25 mouse cellular contexts compared by ENCODE assay signal in genomic region chr17:34240366-34240765, GRCm38 (mm10). TPM values are rescaled to one million over a fixed set of nuclear protein-coding genes. Genes with fewer than 3 reads are reported as not detected.
A peak's percentile ranks its signal among the peaks of the same experiment; 100 is the strongest.
DNase-seq lines count a peak whose midpoint lies in the region; TF ChIP-seq lines count a peak whose summit lies in the region.
"Had no signal": no experiment of that assay in that cellular context is flagged by ENCODE, and none has a peak within 500 bp of the region (broad histone marks: within the 10 kb centered on the region; RNA-seq: fewer than 3 reads in every experiment).

No protein-coding gene starts in this region.

- DNase-seq in heart, adult 11 months: peak; percentile 82
- no peak for DNase-seq in heart, embryonic 10.5 days (ENCODE audit: low spot score)
- DNase-seq in lung, adult 2 months: no peak
- DNase-seq in lung, adult 18-20 months: no peak
- DNase-seq in thymus, adult 2 months: no peak
- no peak for DNase-seq in thymus, postnatal 25 days
- no peak for DNase-seq in right cerebral cortex, postnatal 14 days
- DNase-seq: adrenal gland, adult 8-10 months; cerebellum, adult 9-11 months; gastrocnemius, postnatal 10 days; heart, postnatal 4 days; kidney, postnatal 25 days; retina, postnatal 1 day had no signal

- TF ChIP-seq POLR2A in lung, adult 2 months (IDR thresholded peaks at IDR 0.05; ENCODE audit: borderline replicate concordance, extremely low read depth, low read depth, low read length): no peak
- TF ChIP-seq POLR2A in thymus, adult 2 months (IDR thresholded peaks at IDR 0.05; ENCODE audit: control insufficient read depth, extremely low read depth, insufficient read depth, low read length, poor library complexity): no peak

- H3K27me3 ChIP-seq in heart, embryonic 10.5 days (ENCODE audit: insufficient read depth, poor library complexity, severe bottlenecking): no peaks in the 10 kb centered on the region
- no peaks in the 10 kb centered on the region for H3K27me3 ChIP-seq in thymus, adult 2 months (ENCODE audit: control insufficient read depth, insufficient read depth, low read length)
- H3K27me3 ChIP-seq: embryonic facial prominence, embryonic 15.5 days; forebrain, embryonic 15.5 days; hindbrain, embryonic 15.5 days; neural tube, embryonic 13.5 days had no signal

- no peak overlapping the region for H3K4me3 ChIP-seq in heart, embryonic 10.5 days
- H3K4me3 ChIP-seq in lung, adult 2 months (replicated peaks; ENCODE audit: extremely low read depth, low read depth, low read length): peak overlapping the region; percentile 54
- no peak overlapping the region for H3K4me3 ChIP-seq in thymus, adult 2 months (ENCODE audit: control insufficient read depth, insufficient read depth, low read length)
- H3K4me3 ChIP-seq in macrophage (ENCODE audit: inconsistent target): no peak overlapping the region
- H3K4me3 ChIP-seq: embryonic facial prominence, embryonic 15.5 days; forebrain, embryonic 15.5 days; hindbrain, embryonic 15.5 days; layer of hippocampus, adult 2 months; limb, embryonic 10.5 days; myocyte; neural tube, embryonic 13.5 days had no signal

- H3K4me1 ChIP-seq in heart, embryonic 10.5 days: no peaks in the 10 kb centered on the region
- H3K4me1 ChIP-seq in lung, adult 2 months (ENCODE audit: control insufficient read depth, insufficient read depth, low read length): peaks cover 6% of the 10 kb centered on the region; the same call in 1 of the 2 replicates
- peaks cover 12% of the 10 kb centered on the region for H3K4me1 ChIP-seq in thymus, adult 2 months (replicated peaks; ENCODE audit: control insufficient read depth, insufficient read depth, low read length)
- H3K4me1 ChIP-seq: embryonic facial prominence, embryonic 15.5 days; forebrain, embryonic 15.5 days; hindbrain, embryonic 15.5 days; limb, embryonic 10.5 days; neural tube, embryonic 13.5 days had no signal

- H3K27ac ChIP-seq in heart, embryonic 10.5 days: no peak overlapping the region
- H3K27ac ChIP-seq in thymus, adult 2 months (ENCODE audit: control insufficient read depth, insufficient read depth, low read length): 0 out of 2 replicates have a peak overlapping the region, but pooled peaks have one; percentile 83
- peak overlapping the region; percentile 78 for H3K27ac ChIP-seq in macrophage
- H3K27ac ChIP-seq: embryonic facial prominence, embryonic 15.5 days; forebrain, embryonic 15.5 days; hindbrain, embryonic 15.5 days; layer of hippocampus, adult 2 months; limb, embryonic 10.5 days; liver, embryonic 14.5 days; neural tube, embryonic 13.5 days had no signal

- H3K36me3 ChIP-seq in heart, embryonic 10.5 days: no peaks in the 10 kb centered on the region
- no peaks in the 10 kb centered on the region for H3K36me3 ChIP-seq in thymus, adult 2 months (ENCODE audit: control insufficient read depth, insufficient read depth, low read length)
- H3K36me3 ChIP-seq in macrophage (ENCODE audit: inconsistent target): no peaks in the 10 kb centered on the region
- H3K36me3 ChIP-seq: embryonic facial prominence, embryonic 15.5 days; forebrain, embryonic 15.5 days; hindbrain, embryonic 15.5 days; limb, embryonic 10.5 days; neural tube, embryonic 13.5 days had no signal

- 71% methylated on average over 3 of the region's 3 CpGs for WGBS in heart, embryonic 10.5 days
- WGBS in lung, adult 2 months: 45% methylated on average over 3 of the region's 3 CpGs
- 25% methylated on average over 3 of the region's 3 CpGs for WGBS in thymus, adult 2 months
- 9% methylated on average over 2 of the region's 3 CpGs for WGBS in macrophage (ENCODE audit: missing documents)

- H3K9me3 ChIP-seq in heart, embryonic 10.5 days: no peaks in the 10 kb centered on the region
- H3K9me3 ChIP-seq: embryonic facial prominence, embryonic 15.5 days; forebrain, embryonic 15.5 days; limb, embryonic 10.5 days; neural tube, embryonic 13.5 days had no signal

- H3K79me2 ChIP-seq in macrophage (ENCODE audit: inconsistent target): no peaks in the 10 kb centered on the region

- no peak for TF ChIP-seq CTCF in lung, adult 2 months (IDR thresholded peaks at IDR 0.05; ENCODE audit: insufficient read depth, low read length)
- TF ChIP-seq CTCF in thymus, adult 2 months (IDR thresholded peaks at IDR 0.05; ENCODE audit: borderline replicate concordance, control insufficient read depth, extremely low read depth, insufficient read depth, low read length, poor library complexity): no peak

RNA-seq across cellular contexts. Expression of gene H2-Ob, which starts 1.7 kb away (rescaled TPM):
- polyA plus RNA-seq in heart, embryonic 10.5 days (2016; fragmentation: Nextera tagmentation; extraction: Ambion mirVana): not detected in 2 replicates
- 18.8 and 34.6 TPM in 2 replicates for polyA plus RNA-seq in lung, adult 2 months (2012; rRNA removed)
- polyA plus RNA-seq in thymus, adult 2 months (2012; rRNA removed): 30.1 and 37.5 TPM in 2 replicates
- total RNA-seq in macrophage (2018; cell fraction: chromatin; rRNA removed): 1 to 10 TPM in 1 of 26 experiments, under 1 TPM in 4, not detected in 21; 0.37 to 1.8 (median 0.66) TPM
- 1 to 10 TPM in 1 of 26 experiments, under 1 TPM in 23, not detected in 2; 0.07 to 1.0 (median 0.24) TPM for total RNA-seq in macrophage (2018; cell fraction: cytosol; rRNA removed)
- total RNA-seq in macrophage (2018; cell fraction: nucleus; rRNA removed): 1 to 10 TPM in 17 of 26 experiments, under 1 TPM in 7, not detected in 2; 0.55 to 3.7 (median 1.4) TPM
- 0.15 to 0.41 TPM (median 0.33 TPM) in 3 replicates for polyA plus RNA-seq in macrophage (2018)
- polyA plus RNA-seq: forebrain, embryonic 15.5 days; heart, embryonic 14.5 days; kidney, embryonic 14.5 days; limb, embryonic 10.5 days; myocyte; neural tube, embryonic 13.5 days had no signal

RNA-seq across cellular contexts. Expression of gene H2-Ab1, which starts 17.1 kb away (rescaled TPM):
- 13.2 and 14.6 TPM in 2 replicates for polyA plus RNA-seq in heart, embryonic 10.5 days (2016; fragmentation: Nextera tagmentation; extraction: Ambion mirVana)
- 1,370 and 1,736 TPM in 2 replicates for polyA plus RNA-seq in lung, adult 2 months (2012; rRNA removed)
- polyA plus RNA-seq in thymus, adult 2 months (2012; rRNA removed): 2,799 and 4,004 TPM in 2 replicates
- total RNA-seq in macrophage (2018; cell fraction: chromatin; rRNA removed): 100 to 1,000 TPM in 1 of 26 experiments, 10 to 100 TPM in 23, 1 to 10 TPM in 2; 5.3 to 118 (median 27.4) TPM
- 100 to 1,000 TPM in 16 of 26 experiments, 10 to 100 TPM in 10; 51.8 to 189 (median 114) TPM for total RNA-seq in macrophage (2018; cell fraction: cytosol; rRNA removed)
- total RNA-seq in macrophage (2018; cell fraction: nucleus; rRNA removed): 100 to 1,000 TPM in 23 of 26 experiments, 10 to 100 TPM in 3; 50.6 to 338 (median 193) TPM
- 88.0 to 180 TPM (median 145 TPM) in 3 replicates for polyA plus RNA-seq in macrophage (2018)
- polyA plus RNA-seq: myocyte had no signal

RNA-seq across cellular contexts. Expression of gene Tap2, which starts 37.0 kb away (rescaled TPM):
- polyA plus RNA-seq in heart, embryonic 10.5 days (2016; fragmentation: Nextera tagmentation; extraction: Ambion mirVana): 0.48 and 0.51 TPM in 2 replicates
- 68.8 and 70.9 TPM in 2 replicates for polyA plus RNA-seq in lung, adult 2 months (2012; rRNA removed)
- 231 and 232 TPM in 2 replicates for polyA plus RNA-seq in thymus, adult 2 months (2012; rRNA removed)
- 100 to 1,000 TPM in 5 of 26 experiments, 10 to 100 TPM in 21; 11.9 to 205 (median 50.9) TPM for total RNA-seq in macrophage (2018; cell fraction: chromatin; rRNA removed)
- total RNA-seq in macrophage (2018; cell fraction: cytosol; rRNA removed): 100 to 1,000 TPM in 11 of 26 experiments, 10 to 100 TPM in 15; 27.8 to 170 (median 64.7) TPM
- total RNA-seq in macrophage (2018; cell fraction: nucleus; rRNA removed): 100 to 1,000 TPM in 15 of 26 experiments, 10 to 100 TPM in 11; 56.8 to 387 (median 149) TPM
- 26.1 to 58.7 TPM (median 37.6 TPM) in 3 replicates for polyA plus RNA-seq in macrophage (2018)

RNA-seq across cellular contexts. Expression of gene Psmb8, which starts 42.8 kb away (rescaled TPM):
- polyA plus RNA-seq in heart, embryonic 10.5 days (2016; fragmentation: Nextera tagmentation; extraction: Ambion mirVana): 0.86 and 0.87 TPM in 2 replicates
- polyA plus RNA-seq in lung, adult 2 months (2012; rRNA removed): 112 and 130 TPM in 2 replicates
- 656 and 705 TPM in 2 replicates for polyA plus RNA-seq in thymus, adult 2 months (2012; rRNA removed)
- 100 to 1,000 TPM in 7 of 26 experiments, 10 to 100 TPM in 16, 1 to 10 TPM in 3; 8.6 to 193 (median 70.0) TPM for total RNA-seq in macrophage (2018; cell fraction: chromatin; rRNA removed)
- 100 to 1,000 TPM; 160 to 774 (median 378) TPM for total RNA-seq in macrophage (2018; cell fraction: cytosol; rRNA removed)
- total RNA-seq in macrophage (2018; cell fraction: nucleus; rRNA removed): 100 to 1,000 TPM in 15 of 26 experiments, 10 to 100 TPM in 11; 27.4 to 293 (median 118) TPM
- 147 to 329 TPM (median 288 TPM) in 3 replicates for polyA plus RNA-seq in macrophage (2018)

RNA-seq across cellular contexts. Expression of gene H2-Aa, which starts 47.3 kb away (rescaled TPM):
- polyA plus RNA-seq in heart, embryonic 10.5 days (2016; fragmentation: Nextera tagmentation; extraction: Ambion mirVana): 0.11 TPM in 1 of 2 replicates, not detected in the other
- polyA plus RNA-seq in lung, adult 2 months (2012; rRNA removed): 544 and 571 TPM in 2 replicates
- polyA plus RNA-seq in thymus, adult 2 months (2012; rRNA removed): 1,027 and 1,363 TPM in 2 replicates
- 10 to 100 TPM in 22 of 26 experiments, 1 to 10 TPM in 4; 4.4 to 78.3 (median 18.3) TPM for total RNA-seq in macrophage (2018; cell fraction: chromatin; rRNA removed)
- 100 to 1,000 TPM in 24 of 26 experiments, 10 to 100 TPM in 2; 96.8 to 261 (median 173) TPM for total RNA-seq in macrophage (2018; cell fraction: cytosol; rRNA removed)
- total RNA-seq in macrophage (2018; cell fraction: nucleus; rRNA removed): 100 to 1,000 TPM in 23 of 26 experiments, 10 to 100 TPM in 3; 44.4 to 288 (median 166) TPM
- 116 to 315 TPM (median 141 TPM) in 3 replicates for polyA plus RNA-seq in macrophage (2018)
- polyA plus RNA-seq: forebrain, embryonic 15.5 days; limb, embryonic 10.5 days; midbrain, embryonic 16.5 days; myocyte had no signal

Comparison
In these comparisons a context has a peak if more than half of its experiments do, and no peak if none do; other contexts are left out.
1. RNA of gene H2-Ob, which starts 1.7 kb away (polyA plus RNA-seq): 30.1 to 37.5 TPM in thymus, adult 2 months and 18.8 to 34.6 TPM in lung, adult 2 months; 0.15 to 0.41 TPM in macrophage and not detected in heart, embryonic 10.5 days; every median in the first group is over 10 times any median in the second.
2. RNA of gene Tap2, which starts 37.0 kb away (polyA plus RNA-seq): 231 to 232 TPM in thymus, adult 2 months, 68.8 to 70.9 TPM in lung, adult 2 months and 26.1 to 58.7 TPM in macrophage; 0.48 to 0.51 TPM in heart, embryonic 10.5 days; every median in the first group is over 10 times any median in the second.